Mouse (Mus musculus): Measurements from ENCODE around the gene Abcd3.

Abcd3 gene

GRCm38 (mm10) chr3:121737453-121737852 lies 77.6 kb downstream of the Abcd3 start:
- DNase-seq, result no peak

DNA sequence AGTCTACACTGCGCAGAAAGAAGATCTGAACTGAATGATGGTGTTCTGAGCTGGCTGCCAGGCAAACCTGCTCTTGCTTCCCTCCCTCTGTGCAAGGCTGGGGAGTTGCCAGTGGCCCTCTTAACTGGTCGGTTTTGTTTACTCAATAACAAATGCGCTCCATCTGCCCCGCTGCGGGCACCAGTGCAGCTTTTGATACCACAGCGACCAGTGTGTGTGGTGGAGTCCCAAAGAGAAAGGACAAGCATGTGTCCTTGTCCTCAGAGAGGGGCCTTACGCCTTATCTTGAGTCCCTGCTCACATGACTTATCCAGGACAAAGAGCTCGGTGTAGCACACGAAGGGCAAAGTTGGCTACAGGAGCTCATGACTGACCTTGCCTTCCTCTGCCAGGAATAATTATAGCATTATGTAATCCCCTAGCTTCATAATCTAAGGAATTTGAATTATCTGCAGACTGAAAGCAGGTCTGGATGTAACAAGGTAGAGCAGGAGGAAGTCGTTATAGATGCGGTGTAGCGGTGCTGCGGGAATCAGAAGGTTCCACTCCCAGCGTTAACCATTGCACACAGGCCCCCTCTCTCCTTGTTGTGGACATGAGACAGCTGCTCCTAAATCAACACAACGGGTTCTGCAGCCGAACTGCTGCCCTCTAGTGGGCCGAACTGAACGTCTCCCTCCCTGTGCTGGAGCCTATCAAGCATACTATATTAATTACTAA lies 78.9 kb downstream of the Abcd3 start:
- peak; percentile 83 to 87 for DNase-seq

DNA sequence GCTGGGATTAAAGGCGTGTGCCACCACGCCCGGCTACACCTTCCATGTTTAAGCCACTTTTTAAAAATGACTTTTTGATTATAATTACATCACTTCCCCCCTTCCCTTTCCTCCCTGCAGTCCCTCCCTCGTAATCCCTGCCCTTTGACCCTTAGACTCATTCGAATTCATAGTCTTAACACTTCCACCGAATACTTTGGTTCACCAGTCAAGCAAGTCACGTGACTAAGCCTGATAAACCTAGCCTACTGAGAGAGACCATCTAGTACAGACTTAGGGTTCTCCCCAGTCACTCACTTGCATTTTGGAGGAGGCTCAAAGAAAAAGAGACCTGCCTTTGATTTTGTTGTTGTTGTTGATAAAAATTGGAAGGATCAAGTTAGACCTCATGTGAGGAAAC lies 79.6 kb downstream of the Abcd3 start:
- peak in 1 of 2 experiments; percentile 44 for DNase-seq

DNA sequence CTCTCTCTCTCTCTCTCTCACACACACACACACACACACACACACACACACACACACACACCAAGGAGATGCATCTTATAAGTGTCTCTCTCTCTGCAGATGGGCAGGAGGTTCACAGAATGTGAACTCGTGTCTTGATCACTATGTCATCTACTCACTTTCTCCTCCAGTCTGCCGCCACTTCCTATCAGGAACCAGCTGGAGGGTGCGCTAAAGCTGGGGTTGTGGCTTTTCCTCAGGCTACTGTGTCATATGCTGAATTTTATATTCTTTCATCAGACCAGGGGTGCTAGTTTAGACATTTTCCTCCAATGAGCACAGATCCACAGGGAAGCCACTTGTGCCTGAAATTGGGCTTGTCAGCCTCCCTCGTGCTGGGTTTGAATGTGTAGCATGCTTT lies 85.4 kb downstream of the Abcd3 start:
- DNase-seq, result no peak

DNA sequence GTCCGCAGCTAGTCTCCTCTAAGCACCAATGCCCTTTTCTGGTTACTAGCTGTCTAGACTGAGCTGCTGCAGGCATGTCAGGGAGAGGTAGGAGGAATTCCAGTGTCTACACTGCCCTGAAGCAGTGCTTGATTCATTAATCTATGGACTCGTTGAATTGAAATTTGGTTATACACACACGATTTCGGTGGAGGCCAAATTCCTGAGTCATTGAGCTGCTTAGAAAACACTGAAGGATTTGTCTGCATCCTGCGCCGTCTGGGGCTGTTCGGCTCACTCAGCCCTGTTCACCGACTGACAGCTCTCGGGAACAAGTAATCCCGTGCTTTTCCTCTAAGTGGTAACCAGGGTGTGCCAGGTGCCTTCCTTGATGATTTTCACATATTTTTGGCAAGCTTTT lies 89.5 kb downstream of the Abcd3 start:
- DNase-seq, result no peak

DNA sequence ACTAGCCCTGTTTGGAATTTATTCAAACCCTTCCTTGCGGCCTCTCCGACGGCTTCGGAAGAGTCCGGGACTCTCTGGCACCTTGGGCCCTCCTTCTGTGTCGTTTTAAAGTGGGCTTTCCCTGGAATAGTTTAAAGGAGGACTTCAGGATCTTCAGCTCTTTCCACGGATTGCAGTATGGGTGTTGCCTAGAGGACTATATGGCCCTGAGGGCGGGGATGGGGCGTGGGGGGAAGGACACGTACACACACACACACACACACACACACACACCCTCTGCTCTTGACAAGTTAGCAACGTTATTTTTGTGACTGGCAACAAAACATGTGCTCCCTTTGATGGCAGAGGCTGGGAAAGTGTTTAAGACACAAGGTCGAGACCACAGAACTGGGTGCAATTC lies 90.5 kb downstream of the Abcd3 start:
- DNase-seq, result no peak

DNA sequence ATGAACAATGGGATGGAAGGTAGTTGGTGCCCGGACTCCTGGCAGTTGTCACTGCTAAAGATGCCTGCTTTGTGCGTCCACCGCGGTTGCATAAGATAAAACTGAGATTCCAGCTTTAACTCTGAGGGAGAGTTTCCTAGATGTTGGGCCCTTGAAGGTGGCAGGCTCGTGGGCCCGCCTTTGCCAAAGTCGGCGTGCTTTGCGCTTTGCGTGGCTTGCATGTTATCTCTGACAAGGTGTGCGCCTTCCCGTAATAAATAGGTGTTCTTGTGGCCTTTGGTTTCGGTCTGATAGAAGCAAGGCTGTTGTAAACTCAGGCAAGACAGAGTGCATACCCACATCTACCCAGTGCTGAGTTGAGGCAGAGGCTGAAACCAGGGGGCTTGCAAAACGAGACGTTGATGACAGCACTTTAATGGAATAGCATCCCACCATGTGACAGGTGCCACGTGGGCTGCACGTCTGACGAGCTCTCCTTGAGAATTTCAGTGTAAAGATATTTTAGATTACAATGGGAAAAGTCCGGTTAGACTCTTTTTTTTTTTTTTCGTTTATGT lies 91.1 kb downstream of the Abcd3 start:
- DNase-seq, result no peak

GRCm38 (mm10) chr3:121722971-121723844 lies 91.9 kb downstream of the Abcd3 start, which contains the start of gene F3:
F3 (plus strand) TSS chr3:121723537.
- DNase-seq, result peak; percentile 90

DNA sequence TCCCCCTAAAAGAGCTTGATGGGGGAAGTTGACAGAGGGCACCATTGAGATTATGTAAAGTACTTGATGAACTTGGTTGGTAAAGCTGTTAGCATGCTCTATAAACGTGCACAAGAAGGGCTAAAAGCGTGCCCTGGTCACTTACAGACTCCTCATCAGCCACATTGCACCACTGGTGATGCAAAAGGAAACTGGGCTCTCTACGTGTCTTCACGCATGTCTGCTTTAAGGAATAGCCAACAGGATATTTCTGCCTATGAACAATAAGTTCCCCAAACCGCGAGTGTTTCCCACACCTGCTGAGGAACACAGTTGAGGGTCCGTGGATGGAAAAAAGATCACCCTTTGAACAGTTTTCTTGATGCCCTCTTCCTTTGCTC lies 93.4 kb downstream of the Abcd3 start:
- DNase-seq, result no peak

DNA sequence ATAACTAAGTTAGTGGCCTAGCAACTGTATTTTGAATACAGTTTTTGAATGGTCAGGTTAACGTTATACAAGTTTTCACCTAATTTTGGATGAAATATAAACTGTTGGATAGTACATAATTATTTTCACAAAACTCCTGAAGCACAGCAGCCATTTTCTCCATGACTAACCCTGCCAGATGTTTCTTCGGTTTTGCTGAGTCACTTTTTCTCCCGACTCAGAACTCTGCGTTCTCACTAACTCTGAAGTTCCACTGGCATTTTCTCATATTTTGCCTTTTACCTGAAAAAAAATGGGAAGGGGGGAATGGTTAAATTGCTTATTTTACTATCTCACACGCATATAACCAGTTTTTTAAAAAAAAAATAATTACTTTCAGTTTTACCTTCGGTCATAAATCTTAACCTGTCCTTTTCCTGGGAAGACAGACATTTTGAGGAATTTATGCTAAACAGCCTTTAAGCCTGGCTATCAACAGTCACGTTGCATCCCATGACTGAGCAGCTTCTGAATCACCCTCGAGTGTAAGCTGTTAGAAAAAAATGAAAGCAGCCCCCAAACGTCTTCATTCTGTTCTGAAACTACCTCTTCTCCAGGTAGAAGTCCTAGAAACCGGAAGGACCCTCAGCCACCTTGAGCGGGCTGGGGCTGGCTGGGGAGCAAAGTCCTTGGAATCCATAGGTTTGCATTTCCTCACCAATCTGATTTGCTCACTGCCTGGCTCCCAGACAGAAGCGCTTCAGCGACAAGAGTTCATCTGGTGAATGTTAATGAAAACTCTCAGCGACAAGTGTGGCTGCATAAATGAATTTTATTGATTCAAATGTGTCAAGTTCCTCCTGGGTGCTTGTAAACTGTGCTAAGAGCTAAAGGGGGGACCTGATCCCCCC lies 94.1 kb downstream of the Abcd3 start:
- DNase-seq, result no peak

GRCm38 (mm10) chr3:121719701-121720100 lies 95.4 kb downstream of the Abcd3 start:
- no peak for DNase-seq

DNA sequence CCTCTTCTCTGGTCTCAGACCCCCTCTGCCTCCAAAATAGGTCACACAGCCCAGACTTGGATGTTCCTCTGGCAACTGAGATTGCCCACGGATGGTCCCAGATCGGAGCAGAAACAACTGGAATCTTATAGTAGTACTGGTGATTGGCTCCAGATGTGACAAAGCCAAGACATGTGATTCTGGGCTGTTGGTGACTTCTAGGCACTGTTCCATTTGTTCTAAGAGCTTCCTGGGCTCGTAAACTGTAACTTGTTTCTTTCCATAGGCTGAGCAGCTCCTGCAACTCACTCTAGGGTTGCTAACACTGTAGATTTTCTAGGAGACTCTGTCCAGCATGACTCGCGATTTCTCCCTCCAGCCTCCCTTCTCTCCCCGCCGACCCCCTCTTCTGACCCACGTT lies 96.4 kb downstream of the Abcd3 start:
- no peak for DNase-seq

DNA sequence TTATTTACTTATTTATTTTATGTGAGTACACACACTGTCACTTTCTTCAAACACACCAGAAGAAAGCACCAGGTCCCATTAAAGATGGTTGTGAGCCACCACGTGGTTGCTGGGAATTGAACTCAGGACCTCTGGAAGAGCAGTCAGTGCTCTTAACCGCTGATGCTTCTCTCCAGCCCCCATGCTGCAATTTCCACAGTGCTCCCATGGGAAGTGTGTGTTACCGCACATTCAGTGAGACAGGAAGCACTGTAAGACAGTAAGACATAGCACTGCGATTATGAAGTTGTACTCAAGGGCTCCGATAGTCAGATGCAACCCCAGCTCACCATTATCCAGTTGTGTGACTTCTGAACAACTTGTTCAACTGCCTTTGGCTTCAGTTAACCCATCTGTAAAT lies 98.6 kb downstream of the Abcd3 start:
- DNase-seq, result no peak

- no peak for DNase-seq
Observed at GRCm38 (mm10) chr3:121715741-121716459, 99.2 kb downstream of the Abcd3 start.

- DNase-seq, result no peak
Observed at GRCm38 (mm10) chr3:121715336-121715735, 99.8 kb downstream of the Abcd3 start.

DNA sequence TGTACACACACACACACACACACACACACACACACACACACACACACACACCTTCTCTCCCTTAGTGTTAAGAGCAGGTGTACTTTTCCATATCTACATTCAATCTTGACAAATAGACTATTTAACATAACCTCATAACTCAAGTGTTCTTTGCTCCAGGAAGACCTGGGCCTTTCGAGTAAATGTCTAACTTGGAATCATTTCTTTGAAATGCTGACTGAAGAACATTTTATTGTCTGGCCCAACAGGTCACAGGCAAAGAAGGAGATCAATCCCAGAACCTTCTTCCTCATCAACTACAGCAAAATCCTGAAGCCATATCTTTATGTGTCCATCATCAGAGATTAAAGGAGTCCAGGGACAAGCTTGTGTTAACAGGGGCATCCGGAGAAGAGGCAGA lies 100.6 kb downstream of the Abcd3 start:
- DNase-seq, result no peak

DNA sequence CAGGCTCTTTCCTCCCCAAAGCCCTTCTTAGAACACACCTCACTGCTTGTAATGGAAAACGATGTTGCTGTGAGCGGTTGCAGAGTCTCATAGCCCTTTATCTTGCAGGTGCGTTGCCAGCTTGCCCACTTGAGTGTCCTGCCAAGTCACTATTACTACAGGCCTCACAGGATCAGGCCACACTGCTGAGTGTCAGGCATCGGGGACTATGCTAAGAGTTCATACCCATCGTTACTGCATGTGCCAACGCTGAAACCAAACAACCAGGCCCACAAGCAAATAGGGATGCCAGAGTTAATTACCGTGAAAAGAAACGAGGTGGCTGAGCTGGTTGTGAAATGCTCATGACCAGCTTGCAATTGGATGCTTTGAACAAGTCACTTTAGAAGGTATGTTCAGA lies 101.3 kb downstream of the Abcd3 start:
- DNase-seq, result peak; percentile 21 to 52

DNA sequence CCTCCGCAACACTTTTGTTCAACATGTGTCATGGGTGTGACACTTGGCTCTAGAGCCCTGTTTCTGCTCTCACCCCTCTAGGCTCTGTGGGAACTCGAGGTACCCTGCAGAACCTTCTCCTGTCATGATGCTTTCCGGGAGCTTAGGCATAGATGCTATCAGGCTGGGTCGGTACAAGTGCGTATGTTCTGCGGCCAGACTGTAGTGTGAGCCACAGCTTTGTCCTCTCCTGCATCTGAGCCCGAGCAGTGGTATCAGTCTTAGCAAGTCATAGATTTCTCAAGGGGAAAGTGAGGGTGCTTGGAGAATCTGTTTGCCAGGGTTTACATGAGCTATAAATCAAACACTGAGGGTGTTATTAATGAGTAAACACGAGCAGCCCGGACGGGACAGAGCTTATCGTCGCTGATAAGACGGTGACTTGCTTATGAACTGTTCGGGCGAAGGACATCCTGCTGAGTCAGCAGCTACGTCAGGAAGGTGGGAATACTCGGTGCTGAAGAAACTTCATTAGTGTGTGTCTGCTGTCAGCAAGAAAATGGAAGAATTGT lies 101.9 kb downstream of the Abcd3 start:
- DNase-seq, result no peak

DNA sequence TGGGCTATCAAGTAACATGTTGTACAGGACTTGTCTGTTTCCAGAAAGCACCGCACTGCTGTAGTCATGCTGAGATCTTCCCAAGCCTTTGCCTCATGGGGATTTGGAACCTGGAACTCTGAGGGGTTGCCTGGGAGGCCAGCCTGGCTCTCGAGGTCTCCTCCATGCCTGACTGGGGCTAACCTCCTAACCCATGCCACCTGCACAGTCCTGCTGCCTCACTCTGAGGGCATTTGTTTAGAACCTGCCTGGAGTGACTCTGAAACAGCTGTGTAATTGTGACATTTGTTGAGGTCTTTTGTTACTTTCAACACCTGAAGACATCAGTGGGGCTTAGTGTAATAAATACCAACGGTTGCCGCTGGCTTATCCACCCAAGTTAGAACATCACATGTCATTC lies 102.9 kb downstream of the Abcd3 start:
- no peak for DNase-seq

GRCm38 (mm10) chr3:121710894-121711531 lies 104.1 kb downstream of the Abcd3 start:
- DNase-seq, result no peak
